ENCODE assay signal across 8 mouse cellular contexts in the genomic region with DNA sequence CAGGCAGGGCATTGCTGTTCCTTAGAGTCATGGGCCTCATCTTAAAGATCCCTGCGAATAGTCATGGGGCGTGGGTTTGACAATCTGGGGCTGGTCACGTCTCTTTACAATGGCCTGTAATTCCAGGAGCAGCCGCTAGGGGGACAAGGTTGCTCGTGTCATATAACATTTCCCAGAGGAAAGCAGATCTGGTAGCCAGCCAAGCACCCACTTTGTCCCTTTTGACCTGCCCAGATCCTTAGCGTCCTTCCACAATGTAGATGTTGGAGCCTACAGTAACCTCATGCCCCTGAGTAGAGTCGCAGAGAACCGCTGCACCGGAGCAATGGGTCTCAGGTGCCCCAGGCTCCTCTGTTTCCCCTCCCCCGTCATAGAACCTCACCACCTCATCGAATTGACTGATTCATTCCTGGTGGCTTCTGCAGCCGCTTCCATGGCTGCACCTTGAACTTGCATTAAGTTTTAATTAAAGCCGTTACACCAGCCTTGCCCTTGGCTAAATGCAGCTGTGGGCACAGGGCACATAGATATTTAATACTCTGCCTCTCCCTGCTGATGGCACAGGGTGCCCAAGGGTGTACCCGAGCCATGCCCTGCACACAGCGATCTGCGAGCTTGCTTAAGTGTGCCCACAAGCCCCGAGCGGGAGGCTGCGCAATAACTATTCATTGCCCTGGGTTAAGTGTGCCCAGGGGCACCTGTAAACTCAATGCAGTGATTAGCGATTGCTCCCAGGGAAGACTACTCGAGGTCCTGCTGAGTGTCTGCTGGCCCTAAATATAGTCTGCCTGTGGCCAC. TPM values are rescaled to one million over a fixed set of nuclear protein-coding genes. Genes with fewer than 3 reads are reported as not detected.
DNase-seq lines count a peak whose midpoint lies in the region; ATAC-seq and TF ChIP-seq lines count a peak whose summit lies in the region.

No protein-coding gene starts in this region.

- H3K4me1 ChIP-seq in G1E (ENCODE audit: insufficient read depth, low read depth, low read length), result peaks cover 11% of the 10 kb centered on the region
- peaks cover 21% of the 10 kb centered on the region for H3K4me1 ChIP-seq in forebrain, embryonic 10.5 days
- no peaks in the 10 kb centered on the region for H3K4me1 ChIP-seq in lung, embryonic 14.5 days (ENCODE audit: insufficient read depth)

- WGBS in forebrain, embryonic 10.5 days, result 45% methylated on average over 21 of the region's 21 CpGs
- 25% methylated on average over 21 of the region's 21 CpGs for WGBS in large intestine, adult 2 months
- 35% methylated on average over 21 of the region's 21 CpGs for WGBS in lung, embryonic 14.5 days

- H3K36me3 ChIP-seq in G1E (replicated peaks), result no peaks in the 10 kb centered on the region
- no peaks in the 10 kb centered on the region for H3K36me3 ChIP-seq in forebrain, embryonic 10.5 days (replicated peaks)
- H3K36me3 ChIP-seq in lung, embryonic 14.5 days (ENCODE audit: insufficient read depth), result no peaks in the 10 kb centered on the region

- H3K9me3 ChIP-seq in G1E (replicated peaks), result no peaks in the 10 kb centered on the region
- H3K9me3 ChIP-seq in forebrain, embryonic 10.5 days, result no peaks in the 10 kb centered on the region
- H3K9me3 ChIP-seq in lung, embryonic 14.5 days (ENCODE audit: low read depth, low read length), result no peaks in the 10 kb centered on the region

- intact Hi-C loops in heart, postnatal 14 days (cut with DNase I), result no loop called here

- DNase-seq in G1E (ENCODE audit: low spot score), result peak; percentile 38
- peak; percentile 60 for DNase-seq in c-Kit-positive CD71-negative TER-119-negative erythroid progenitor cells, embryonic 14.5 days (ENCODE audit: low read depth)
- peak; percentile 82 for DNase-seq in forebrain, embryonic 10.5 days (ENCODE audit: extremely low spot score, low spot score)
- DNase-seq in heart, postnatal 14 days, result peak; percentile 75 to 84
- peak; percentile 50 for DNase-seq in large intestine, adult 2 months (ENCODE audit: low read depth, low spot score)
- DNase-seq in lung, embryonic 14.5 days, result peak; percentile 92
- DNase-seq in urinary bladder, postnatal 36 days (ENCODE audit: low spot score in 2 of 2), result peak; percentile 51 to 61

- H3K4me2 ChIP-seq in lung, embryonic 14.5 days, result peak overlapping the region; percentile 29; the same call in 1 of the 2 replicates

- H3K27me3 ChIP-seq in G1E (ENCODE audit: insufficient read depth, low read length), result peaks cover 35% of the 10 kb centered on the region
- H3K27me3 ChIP-seq in forebrain, embryonic 10.5 days (ENCODE audit: poor library complexity, severe bottlenecking), result peaks cover 42% of the 10 kb centered on the region
- no peaks in the 10 kb centered on the region; the same call in 1 of the 2 replicates for H3K27me3 ChIP-seq in lung, embryonic 14.5 days (ENCODE audit: insufficient read depth, low read length)

- peak; percentile 80 for TF ChIP-seq CTCF in G1E (IDR thresholded peaks at IDR 0.05; ENCODE audit: low read depth, low read length)
- peak; percentile 95 for TF ChIP-seq CTCF in lung, embryonic 14.5 days (IDR thresholded peaks at IDR 0.05; ENCODE audit: low read depth)

- H3K4me3 ChIP-seq in G1E (ENCODE audit: low read depth, low read length), result no peak overlapping the region
- H3K4me3 ChIP-seq in forebrain, embryonic 10.5 days, result peak overlapping the region; percentile 27; the same call in 1 of the 2 replicates
- H3K4me3 ChIP-seq in lung, embryonic 14.5 days (ENCODE audit: low read depth, low read length), result no peak overlapping the region

- peak overlapping the region; percentile 35; the same call in 1 of the 2 replicates for H3K27ac ChIP-seq in forebrain, embryonic 10.5 days
- H3K27ac ChIP-seq in lung, embryonic 14.5 days (ENCODE audit: low read depth), result no peak overlapping the region

- no peak overlapping the region for H3K9ac ChIP-seq in lung, embryonic 14.5 days

- no peak for ATAC-seq in G1E (ENCODE audit: extremely low read depth, insufficient number of reproducible peaks, low FRiP score, poor library complexity, severe bottlenecking)
- ATAC-seq in lung, embryonic 14.5 days (ENCODE audit: insufficient read depth), result peak; percentile 26; the same call in 1 of the 2 replicates
- ATAC-seq in neutrophil, adult 5-6 weeks (ENCODE audit: extremely low read depth, insufficient number of reproducible peaks, low FRiP score, poor library complexity, severe bottlenecking), result peak; percentile 55; the same call in 1 of the 2 replicates

RNA-seq across cellular contexts. Expression of gene Gm572, which starts 19.2 kb away (rescaled TPM):
- total RNA-seq in G1E (2014; fragmentation: Nextera tagmentation) (not detected in 2 replicates), G1E (2017) (not detected in 2 replicates)
- not detected in 2 replicates for polyA plus RNA-seq in G1E (2012)
- polyA plus RNA-seq in forebrain, embryonic 10.5 days (2016; fragmentation: Nextera tagmentation; extraction: Ambion mirVana), result not detected in 2 replicates
- total RNA-seq in heart, postnatal 14 days (2021), result 1 to 10 TPM; 3.1 to 4.0 TPM
- 0.15 TPM in 1 of 2 replicates, not detected in the other for polyA plus RNA-seq in large intestine, adult 2 months (2012; rRNA removed)
- not detected in 2 replicates for polyA plus RNA-seq in lung, embryonic 14.5 days (2014; fragmentation: Nextera tagmentation; extraction: Ambion mirVana)
- total RNA-seq in neutrophil, adult 5-6 weeks (2017), result 0.35 TPM in 1 of 2 replicates, not detected in the other

RNA-seq across cellular contexts. Expression of gene Tardbp, which starts 35.5 kb away (rescaled TPM):
- 296 and 308 TPM in 2 replicates for total RNA-seq in G1E (2014; fragmentation: Nextera tagmentation)
- 465 and 649 TPM in 2 replicates for total RNA-seq in G1E (2017)
- polyA plus RNA-seq in G1E (2012), result 26.7 and 59.3 TPM in 2 replicates
- 495 and 519 TPM in 2 replicates for polyA plus RNA-seq in forebrain, embryonic 10.5 days (2016; fragmentation: Nextera tagmentation; extraction: Ambion mirVana)
- total RNA-seq in heart, postnatal 14 days (2021), result 100 to 1,000 TPM; 136 to 161 TPM
- polyA plus RNA-seq in large intestine, adult 2 months (2012; rRNA removed), result 76.3 and 102 TPM in 2 replicates
- polyA plus RNA-seq in lung, embryonic 14.5 days (2014; fragmentation: Nextera tagmentation; extraction: Ambion mirVana), result 172 and 186 TPM in 2 replicates
- 303 and 322 TPM in 2 replicates for total RNA-seq in neutrophil, adult 5-6 weeks (2017)

Comparison
In these comparisons a context has a peak if more than half of its experiments do, and no peak if none do; other contexts are left out.
1. DNase-seq: peak in every context shown above with its lines; median percentile 92 in lung, embryonic 14.5 days; 82 in forebrain, embryonic 10.5 days; 80 in heart, postnatal 14 days; 60 in c-Kit-positive CD71-negative TER-119-negative erythroid progenitor cells, embryonic 14.5 days; 56 in urinary bladder, postnatal 36 days; 50 in large intestine, adult 2 months; 38 in G1E.